Mouse (Mus musculus) cortical plate, adult 2 months (tissue): ENCODE measurements around the gene Flt1.

Experiments used
- CTCF ChIP-seq: fragments of 200-500 bp; IDR thresholded peaks from 2 replicates; pipeline ENCODE4 v1.5.1; 2011; ENCODE audit warnings: mild to moderate bottlenecking, control low read depth, low read length; ENCODE audit not compliant: insufficient read depth; ENCODE audit errors: extremely low read depth
- POLR2A ChIP-seq: fragments of 200-500 bp; IDR thresholded peaks from 2 replicates; pipeline ENCODE4 v1.6.1; 2011; ENCODE audit warnings: mild to moderate bottlenecking, low read length, control low read depth; ENCODE audit not compliant: insufficient read depth; ENCODE audit errors: extremely low read depth

GRCm38 (mm10) chr5:147665946-147666345, 59.9 kb downstream of the Flt1 start:
- no peak for TF ChIP-seq CTCF
- no peak for TF ChIP-seq POLR2A
